Comparison of ENCODE assay signal across 16 mouse cellular contexts in genomic region chr5:35636016-35636415, GRCm38 (mm10). TPM values are rescaled to one million over a fixed set of nuclear protein-coding genes. Genes with fewer than 3 reads are reported as not detected.
DNase-seq lines count a peak whose midpoint lies in the region; ATAC-seq lines count a peak whose summit lies in the region.
"Had no signal": no experiment of that assay in that cellular context is flagged by ENCODE, and none has a peak within 500 bp of the region (broad histone marks: within the 10 kb centered on the region; RNA-seq: fewer than 3 reads in every experiment).

No protein-coding gene starts in this region.

- no peak overlapping the region for H3K4me3 ChIP-seq in heart, embryonic 11.5 days (ENCODE audit: low read depth, low read length)
- H3K4me3 ChIP-seq: liver, embryonic 15.5 days; myocyte had no signal

- DNase-seq in heart, adult 11 months: peak; percentile 99
- DNase-seq in adipocyte (ENCODE audit: low spot score): peak; percentile 70
- DNase-seq in heart, adult 8-10 months (ENCODE audit: low spot score): peak; percentile 85
- DNase-seq in lung, postnatal 25 days (ENCODE audit: low spot score): peak; percentile 43
- DNase-seq in thymus, postnatal 0 days (ENCODE audit: low spot score): no peak
- DNase-seq: cerebellum, adult 11 months; spleen, adult 18-20 months had no signal

- no peaks in the 10 kb centered on the region for H3K4me1 ChIP-seq in heart, embryonic 11.5 days (ENCODE audit: control insufficient read depth, insufficient read depth, low read length)
- H3K4me1 ChIP-seq: liver, embryonic 15.5 days had no signal

- no peaks in the 10 kb centered on the region for H3K27me3 ChIP-seq in heart, embryonic 11.5 days (ENCODE audit: control insufficient read depth, insufficient read depth, low read length)
- H3K27me3 ChIP-seq: liver, embryonic 15.5 days had no signal

- no peak for ATAC-seq in heart, embryonic 11.5 days (replicated peaks; ENCODE audit: insufficient number of reproducible peaks, low FRiP score, low TSS enrichment)
- ATAC-seq in activated CD4-positive, CD25-positive, alpha-beta regulatory T cell, adult 4 months: no peak
- ATAC-seq in cerebellum, adult (ENCODE audit: insufficient number of reproducible peaks, low FRiP score, low TSS enrichment): no peak
- ATAC-seq: inflammation-experienced regulatory T-cells, adult 6 months had no signal

- WGBS in heart, embryonic 11.5 days (ENCODE audit: insufficient replicate concordance): 80% methylated on average over 2 of the region's 2 CpGs

- no peaks in the 10 kb centered on the region for H3K9me3 ChIP-seq in heart, embryonic 11.5 days (replicated peaks; ENCODE audit: control insufficient read depth, low read length)
- H3K9me3 ChIP-seq: liver, embryonic 15.5 days had no signal

- no peaks in the 10 kb centered on the region for H3K36me3 ChIP-seq in heart, embryonic 11.5 days (ENCODE audit: control insufficient read depth, insufficient read depth, low read length)
- H3K36me3 ChIP-seq: liver, embryonic 15.5 days had no signal

- no peak overlapping the region for H3K27ac ChIP-seq in heart, embryonic 11.5 days (ENCODE audit: low read depth, low read length)
- H3K27ac ChIP-seq: kidney, postnatal 0 days; liver, embryonic 15.5 days; stomach, postnatal 0 days had no signal

- no peak overlapping the region for H3K9ac ChIP-seq in heart, embryonic 11.5 days (ENCODE audit: low read depth, low read length)
- H3K9ac ChIP-seq: liver, embryonic 15.5 days had no signal

- no peak overlapping the region for H3K4me2 ChIP-seq in heart, embryonic 11.5 days
- H3K4me2 ChIP-seq: liver, embryonic 15.5 days had no signal

RNA-seq across cellular contexts. Expression of gene Htra3, which starts 43.6 kb away (rescaled TPM):
- polyA plus RNA-seq in heart, embryonic 11.5 days (2014; fragmentation: Nextera tagmentation; extraction: Ambion mirVana): 3.7 and 4.1 TPM in 2 replicates
- total RNA-seq in heart, adult 8-10 months (2022): 10 to 100 TPM; 70.4 to 85.8 (median 82.5) TPM
- polyA plus RNA-seq in activated CD4-positive, CD25-positive, alpha-beta regulatory T cell, adult 4 months (2017; shearing (Covaris generic)): not detected
- polyA plus RNA-seq in thymus, postnatal 0 days (2015; fragmentation: Nextera tagmentation; extraction: Ambion mirVana): 8.9 and 10.4 TPM in 2 replicates
- total RNA-seq: MEL had no signal
- polyA plus RNA-seq: inflammation-experienced regulatory T-cells, adult 6 months had no signal

RNA-seq across cellular contexts. Expression of gene Acox3, which starts 53.2 kb away (rescaled TPM):
- 10.5 and 11.4 TPM in 2 replicates for polyA plus RNA-seq in heart, embryonic 11.5 days (2014; fragmentation: Nextera tagmentation; extraction: Ambion mirVana)
- 10 to 100 TPM; 21.9 to 32.0 (median 26.4) TPM for total RNA-seq in heart, adult 8-10 months (2022)
- 10 to 100 TPM; 21.5 to 26.4 TPM for polyA plus RNA-seq in activated CD4-positive, CD25-positive, alpha-beta regulatory T cell, adult 4 months (2017; shearing (Covaris generic))
- 15.2 TPM in 2 replicates for polyA plus RNA-seq in thymus, postnatal 0 days (2015; fragmentation: Nextera tagmentation; extraction: Ambion mirVana)
